Mouse (Mus musculus): ENCODE results near the gene Atxn1. TPM values are rescaled to one million over a fixed set of nuclear protein-coding genes. Genes with fewer than 3 reads are reported as not detected.

Gene Atxn1
- total and polyA plus RNA-seq, 2 experiments from 2014 or later = 12.0 to 31.4 TPM

GRCm38 (mm10) chr13:45866615-45867245 lies 98.1 kb downstream of the Atxn1 start:
- no peak for TF ChIP-seq CTCF (IDR thresholded peaks at IDR 0.05)
- no peak for ATAC-seq (ENCODE audit: low FRiP score)
- no peaks in the 10 kb centered on the region for H3K27me3 ChIP-seq (ENCODE audit: insufficient read depth, low read length)
- no peaks in the 10 kb centered on the region for H3K4me1 ChIP-seq (ENCODE audit: insufficient read depth, low read length)
- no peaks in the 10 kb centered on the region for H3K9me3 ChIP-seq (ENCODE audit: low read length)
- no peak overlapping the region for H3K27ac ChIP-seq (ENCODE audit: low read depth, low read length)
- WGBS = 90% methylated on average over 8 of the region's 8 CpGs
- H3K4me3 ChIP-seq (ENCODE audit: low read depth, low read length) = no peak overlapping the region
- H3K4me2 ChIP-seq (ENCODE audit: low read depth, low read length, poor library complexity, severe bottlenecking) = no peak overlapping the region
- no peak overlapping the region for H3K9ac ChIP-seq (replicated peaks; ENCODE audit: low read length, poor library complexity, severe bottlenecking)
- no peaks in the 10 kb centered on the region for H3K36me3 ChIP-seq (ENCODE audit: insufficient read depth, low read length)
- no peak for DNase-seq (ENCODE audit: low spot score)

- WGBS = 93% methylated on average over 10 of the region's 10 CpGs
- Histone ChIP-seq H3K4me2 (ENCODE audit: low read depth, low read length, poor library complexity, severe bottlenecking) (no peak overlapping the region), H3K4me3 (ENCODE audit: low read depth, low read length) (no peak overlapping the region), H3K4me1 (ENCODE audit: insufficient read depth, low read length) (no peaks in the 10 kb centered on the region), H3K9me3 (ENCODE audit: low read length) (no peaks in the 10 kb centered on the region), H3K27me3 (ENCODE audit: insufficient read depth, low read length) (no peaks in the 10 kb centered on the region), H3K27ac (ENCODE audit: low read depth, low read length) (no peak overlapping the region), H3K9ac (replicated peaks; ENCODE audit: low read length, poor library complexity, severe bottlenecking) (no peak overlapping the region), H3K36me3 (ENCODE audit: insufficient read depth, low read length) (no peaks in the 10 kb centered on the region)
- no peak for DNase-seq (ENCODE audit: low spot score)
- ATAC-seq (ENCODE audit: low FRiP score) = no peak
- TF ChIP-seq CTCF (IDR thresholded peaks at IDR 0.05) = no peak
Measured at GRCm38 (mm10) chr13:45865620-45866019, 99.2 kb downstream of the Atxn1 start.

- H3K36me3 ChIP-seq (ENCODE audit: insufficient read depth, low read length) = no peaks in the 10 kb centered on the region
- TF ChIP-seq CTCF (IDR thresholded peaks at IDR 0.05) = no peak
- no peaks in the 10 kb centered on the region for H3K27me3 ChIP-seq (ENCODE audit: insufficient read depth, low read length)
- no peak overlapping the region for H3K4me3 ChIP-seq (ENCODE audit: low read depth, low read length)
- H3K4me2 ChIP-seq (ENCODE audit: low read depth, low read length, poor library complexity, severe bottlenecking) = no peak overlapping the region
- ATAC-seq (ENCODE audit: low FRiP score) = no peak
- no peak for DNase-seq (ENCODE audit: low spot score)
- H3K27ac ChIP-seq (ENCODE audit: low read depth, low read length) = no peak overlapping the region
- WGBS = 84% methylated on average over 8 of the region's 8 CpGs
- H3K9me3 ChIP-seq (ENCODE audit: low read length) = no peaks in the 10 kb centered on the region
- no peaks in the 10 kb centered on the region for H3K4me1 ChIP-seq (ENCODE audit: insufficient read depth, low read length)
- no peak overlapping the region for H3K9ac ChIP-seq (replicated peaks; ENCODE audit: low read length, poor library complexity, severe bottlenecking)
Measured at GRCm38 (mm10) chr13:45863779-45864178, 101.0 kb downstream of the Atxn1 start.

GRCm38 (mm10) chr13:45861885-45862605 lies 102.8 kb downstream of the Atxn1 start:
- ATAC-seq (ENCODE audit: low FRiP score) (no peak), DNase-seq (ENCODE audit: low spot score) (no peak)
- H3K36me3 ChIP-seq (ENCODE audit: insufficient read depth, low read length) = no peaks in the 10 kb centered on the region
- H3K9me3 ChIP-seq (ENCODE audit: low read length) = no peaks in the 10 kb centered on the region
- H3K9ac ChIP-seq (replicated peaks; ENCODE audit: low read length, poor library complexity, severe bottlenecking) = no peak overlapping the region
- 72% methylated on average over 13 of the region's 13 CpGs for WGBS
- H3K27me3 ChIP-seq (ENCODE audit: insufficient read depth, low read length) = no peaks in the 10 kb centered on the region
- no peak overlapping the region for H3K4me3 ChIP-seq (ENCODE audit: low read depth, low read length)
- no peaks in the 10 kb centered on the region for H3K4me1 ChIP-seq (ENCODE audit: insufficient read depth, low read length)
- TF ChIP-seq CTCF (IDR thresholded peaks at IDR 0.05) = no peak
- no peak overlapping the region for H3K27ac ChIP-seq (ENCODE audit: low read depth, low read length)
- no peak overlapping the region for H3K4me2 ChIP-seq (ENCODE audit: low read depth, low read length, poor library complexity, severe bottlenecking)

DNA sequence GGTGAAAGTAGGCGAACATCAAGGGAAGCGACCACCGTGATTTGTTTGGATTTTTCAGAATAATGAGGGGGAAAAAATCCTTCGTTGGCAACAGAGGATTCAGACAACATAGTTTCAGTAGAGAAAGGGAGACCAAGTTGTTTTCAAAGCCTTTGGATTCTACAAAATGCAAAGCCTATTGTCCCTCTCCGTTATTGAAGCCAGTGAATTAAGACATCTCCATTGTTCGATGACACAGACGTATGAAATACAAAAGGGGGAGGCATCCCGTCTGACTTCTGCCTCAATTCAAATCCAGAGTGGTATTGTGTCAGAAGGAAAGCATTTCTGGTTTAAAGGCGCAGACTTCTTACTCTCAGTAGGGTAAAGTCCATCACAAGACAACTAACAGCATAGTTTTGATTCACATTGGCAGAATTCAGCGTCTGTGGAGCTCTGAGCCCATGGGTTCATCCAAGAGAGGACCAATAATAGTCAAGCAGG lies 103.7 kb downstream of the Atxn1 start:
- 20% methylated on average over 10 of the region's 10 CpGs for WGBS
- peak; percentile 35 for DNase-seq (ENCODE audit: low spot score)
- ATAC-seq (ENCODE audit: low FRiP score) = no peak

GRCm38 (mm10) chr13:45859081-45859709 lies 105.6 kb downstream of the Atxn1 start:
- DNase-seq (ENCODE audit: low spot score) = no peak
- ATAC-seq (ENCODE audit: low FRiP score) = no peak
- Histone ChIP-seq H3K36me3 (ENCODE audit: insufficient read depth, low read length) (no peaks in the 10 kb centered on the region), H3K27me3 (ENCODE audit: insufficient read depth, low read length) (no peaks in the 10 kb centered on the region), H3K4me1 (ENCODE audit: insufficient read depth, low read length) (no peaks in the 10 kb centered on the region), H3K27ac (ENCODE audit: low read depth, low read length) (no peak overlapping the region), H3K9me3 (ENCODE audit: low read length) (no peaks in the 10 kb centered on the region), H3K9ac (replicated peaks; ENCODE audit: low read length, poor library complexity, severe bottlenecking) (no peak overlapping the region), H3K4me2 (ENCODE audit: low read depth, low read length, poor library complexity, severe bottlenecking) (no peak overlapping the region), H3K4me3 (ENCODE audit: low read depth, low read length) (no peak overlapping the region)
- no peak for TF ChIP-seq CTCF (IDR thresholded peaks at IDR 0.05)
- WGBS = 70% methylated on average over 12 of the region's 12 CpGs

More for the DNA sequence above, 103.7 kb downstream of the Atxn1 start:
- H3K4me1 ChIP-seq (ENCODE audit: insufficient read depth, low read length) = no peaks in the 10 kb centered on the region
- no peak overlapping the region for H3K4me2 ChIP-seq (ENCODE audit: low read depth, low read length, poor library complexity, severe bottlenecking)
- TF ChIP-seq CTCF (IDR thresholded peaks at IDR 0.05) = no peak
- H3K27me3 ChIP-seq (ENCODE audit: insufficient read depth, low read length) = no peaks in the 10 kb centered on the region
- H3K36me3 ChIP-seq (ENCODE audit: insufficient read depth, low read length) = no peaks in the 10 kb centered on the region
- H3K9ac ChIP-seq (replicated peaks; ENCODE audit: low read length, poor library complexity, severe bottlenecking) = no peak overlapping the region; the same call in 1 of the 2 replicates
- H3K9me3 ChIP-seq (ENCODE audit: low read length) = no peaks in the 10 kb centered on the region
- H3K27ac ChIP-seq (ENCODE audit: low read depth, low read length) = no peak overlapping the region
- H3K4me3 ChIP-seq (ENCODE audit: low read depth, low read length) = no peak overlapping the region

Measured in midbrain, postnatal 0 days (tissue).